Mouse (Mus musculus) heart, embryonic 14.5 days (tissue): Measurements from ENCODE around the gene Rps12. TPM values are rescaled to one million over a fixed set of nuclear protein-coding genes. Genes with fewer than 3 reads are reported as not detected.

Source experiments
- ATAC-seq: fragments of 200-750 bp; cut with Nextera tagmentation; 2 replicates; pipeline ENCODE4 v1.8.0; 2017; ENCODE audit warnings: low read depth, moderate TSS enrichment; ENCODE audit not compliant: insufficient number of reproducible peaks, insufficient read depth, low FRiP score
- H3K27ac ChIP-seq, 2 experiments: fragments of 200-500 bp in 1 of 2; fragments of 300-500 bp in 1 of 2; sonication (generic) in 1 of 2; replicated peaks in 1 of 2; 2 replicates each; pipeline ENCODE4 v1.5.1; 2012 to 2014; ENCODE audit warnings: low read depth in 2 of 2, low read length in 2 of 2, control low read depth in 1 of 2, mild to moderate bottlenecking in 1 of 2, mixed read lengths in 1 of 2; ENCODE audit not compliant: control insufficient read depth in 1 of 2, insufficient read depth in 1 of 2
- H3K27me3 ChIP-seq: fragments of 300-500 bp; sonication (generic); 2 replicates; pipeline ENCODE4 v1.6.1; 2014; ENCODE audit warnings: mild to moderate bottlenecking, low read length, control low read depth; ENCODE audit not compliant: control insufficient read depth, insufficient read depth
- H3K36me3 ChIP-seq: fragments of 300-500 bp; sonication (generic); 2 replicates; pipeline ENCODE4 v1.6.1; 2014; ENCODE audit warnings: mild to moderate bottlenecking, control low read depth, low read length, mixed read lengths; ENCODE audit not compliant: control insufficient read depth, insufficient read depth
- H3K4me1 ChIP-seq, 2 experiments: fragments of 200-500 bp in 1 of 2; fragments of 300-500 bp in 1 of 2; sonication (generic) in 1 of 2; 2 replicates each; pipeline ENCODE4 v1.6.1; 2012 to 2014; ENCODE audit warnings: low read length in 2 of 2, control low read depth in 1 of 2, mixed read lengths in 1 of 2; ENCODE audit not compliant: control insufficient read depth in 2 of 2, insufficient read depth in 2 of 2
- H3K4me2 ChIP-seq: fragments of 300-500 bp; sonication (generic); 2 replicates; pipeline ENCODE4 v1.6.1; 2014; ENCODE audit warnings: mild to moderate bottlenecking, low read length
- H3K4me3 ChIP-seq, 2 experiments: fragments of 200-500 bp in 1 of 2; fragments of 300-500 bp in 1 of 2; sonication (generic) in 1 of 2; 2 replicates each; pipeline ENCODE4 v1.5.1; 2012 to 2014; ENCODE audit warnings: low read length in 2 of 2, mild to moderate bottlenecking in 2 of 2, control low read depth in 1 of 2, low read depth in 1 of 2, moderate library complexity in 1 of 2; ENCODE audit not compliant: control insufficient read depth in 1 of 2, insufficient read depth in 1 of 2
- H3K9ac ChIP-seq: fragments of 300-500 bp; sonication (generic); 2 replicates; pipeline ENCODE4 v1.6.1; 2014; ENCODE audit warnings: mild to moderate bottlenecking, low read length
- H3K9me3 ChIP-seq: fragments of 300-500 bp; sonication (generic); 2 replicates; pipeline ENCODE4 v1.6.1; 2016; ENCODE audit warnings: low read length, control low read depth; ENCODE audit not compliant: control insufficient read depth
- WGBS: fragments of 180-500 bp; shearing (Covaris S2); extraction: QIAGEN DNeasy Blood & Tissue Kit; methylation state at CpG from one replicate; pipeline ENCODE4 v1.1.7; 2014; 5-methylcytosine and 5-hydroxymethylcytosine counted together
- polyA plus RNA-seq: library from polyadenylated mRNA; unstranded; fragments of >200 nt; fragmentation: Nextera tagmentation; extraction: Ambion mirVana; gene quantifications from 2 replicates; pipeline ENCODE4 v1.2.1, GENCODE M21; 2014

The Rps12 gene
- polyA plus RNA-seq, 1 experiment from 2014 or later = 122 TPM

DNA sequence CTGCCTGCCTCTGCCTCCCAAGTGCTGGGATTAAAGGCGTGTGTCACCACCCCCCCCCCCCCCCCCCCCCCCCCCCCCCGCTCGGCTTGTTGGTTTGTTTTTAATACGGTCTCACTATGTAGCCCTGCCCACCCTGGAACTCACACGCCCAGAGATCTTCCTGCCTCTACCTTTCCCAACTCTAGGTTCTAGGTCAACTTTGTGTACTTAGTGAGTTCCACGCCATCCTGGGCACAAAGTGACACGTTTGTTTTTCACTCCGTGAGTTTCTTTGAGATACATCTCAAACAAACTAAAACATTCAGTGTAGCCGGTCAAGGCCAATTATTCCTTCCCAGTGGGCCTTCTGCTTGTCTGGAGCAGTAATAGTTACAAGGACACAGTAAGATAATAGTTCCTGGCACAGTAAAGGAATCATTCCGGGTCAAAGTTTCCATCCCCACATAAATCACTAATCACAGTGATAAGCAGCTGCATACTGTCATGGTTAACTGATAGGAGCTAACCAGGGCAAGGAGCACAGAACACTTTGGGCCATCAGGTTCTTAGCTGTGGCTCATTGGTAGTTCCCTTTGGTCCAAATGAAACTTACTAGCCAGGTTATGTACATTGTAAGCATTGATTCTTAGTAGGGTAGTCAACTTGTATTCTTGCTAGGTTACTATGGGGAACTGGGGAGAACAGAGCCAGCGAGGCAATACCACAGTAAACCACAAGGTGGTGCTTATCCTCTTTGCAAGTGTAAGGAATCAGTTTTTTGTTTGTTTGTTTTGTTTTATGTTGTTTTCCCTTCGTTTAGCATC is 24.8 kb upstream of the Rps12 start:
- Histone ChIP-seq H3K4me2 (no peak overlapping the region), H3K4me1 (no peaks in the 10 kb centered on the region; a peak in 1 of 4 replicates), H3K9me3 (no peaks in the 10 kb centered on the region), H3K4me3 (no peak overlapping the region), H3K36me3 (peaks cover 15% of the 10 kb centered on the region; the same call in 1 of the 2 replicates), H3K9ac (no peak overlapping the region), H3K27ac (no peak overlapping the region), H3K27me3 (no peaks in the 10 kb centered on the region)
- no peak for ATAC-seq
- 67% methylated on average over 9 of the region's 12 CpGs for WGBS

DNA sequence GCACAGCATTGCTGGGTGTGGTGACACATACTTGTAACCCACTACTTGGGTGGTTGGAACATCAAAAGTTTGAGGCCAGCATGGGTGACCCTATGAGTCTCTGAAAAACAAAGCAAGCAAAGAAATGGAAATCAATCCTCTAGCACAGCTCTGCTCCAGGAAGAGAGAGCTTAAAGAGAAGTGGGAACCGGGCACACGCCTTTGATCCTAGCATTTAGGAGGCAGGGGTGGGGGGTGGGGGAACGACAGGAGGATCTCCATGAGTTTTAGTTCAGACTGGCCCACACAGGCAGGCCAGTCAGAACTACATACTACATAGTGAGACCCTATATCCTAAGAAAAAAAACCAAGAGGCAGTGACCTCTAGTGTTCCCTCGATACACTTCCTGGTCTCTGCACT is 19.1 kb upstream of the Rps12 start:
- 37% methylated on average over 4 of the region's 4 CpGs for WGBS
- H3K9me3 ChIP-seq = no peaks in the 10 kb centered on the region
- no peak overlapping the region for H3K4me2 ChIP-seq
- no peak overlapping the region for H3K9ac ChIP-seq
- H3K36me3 ChIP-seq = peaks cover 56% of the 10 kb centered on the region
- no peak overlapping the region for H3K27ac ChIP-seq
- H3K4me3 ChIP-seq = no peak overlapping the region
- no peak for ATAC-seq
- no peaks in the 10 kb centered on the region for H3K27me3 ChIP-seq
- H3K4me1 ChIP-seq = no peaks in the 10 kb centered on the region

DNA sequence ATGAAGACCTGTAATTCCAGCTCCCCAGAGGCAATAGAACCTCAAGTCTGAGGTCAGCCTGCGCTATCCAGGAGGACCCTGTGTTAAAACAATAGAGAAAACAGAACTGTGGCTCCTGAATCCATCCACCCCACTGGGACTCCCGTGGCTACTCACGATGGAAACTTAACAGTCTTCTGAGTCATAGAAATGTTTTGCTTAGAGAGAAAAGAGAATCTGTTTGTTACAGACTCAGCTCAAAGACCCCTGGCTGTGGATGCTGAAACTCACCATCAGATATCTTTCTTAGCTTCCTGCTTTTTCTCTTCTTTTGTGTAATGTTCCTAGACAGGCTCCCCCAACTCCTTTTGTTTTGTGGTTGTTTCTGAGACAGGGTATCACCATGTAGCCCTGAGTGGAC is 17.6 kb upstream of the Rps12 start:
- no peak overlapping the region for H3K9ac ChIP-seq
- no peak for ATAC-seq
- no peaks in the 10 kb centered on the region for H3K27me3 ChIP-seq
- H3K4me2 ChIP-seq = no peak overlapping the region
- H3K27ac ChIP-seq = no peak overlapping the region
- H3K4me1 ChIP-seq = no peaks in the 10 kb centered on the region
- peaks cover 63% of the 10 kb centered on the region for H3K36me3 ChIP-seq
- 73% methylated on average over 3 of the region's 3 CpGs for WGBS
- no peak overlapping the region for H3K4me3 ChIP-seq
- no peaks in the 10 kb centered on the region for H3K9me3 ChIP-seq

DNA sequence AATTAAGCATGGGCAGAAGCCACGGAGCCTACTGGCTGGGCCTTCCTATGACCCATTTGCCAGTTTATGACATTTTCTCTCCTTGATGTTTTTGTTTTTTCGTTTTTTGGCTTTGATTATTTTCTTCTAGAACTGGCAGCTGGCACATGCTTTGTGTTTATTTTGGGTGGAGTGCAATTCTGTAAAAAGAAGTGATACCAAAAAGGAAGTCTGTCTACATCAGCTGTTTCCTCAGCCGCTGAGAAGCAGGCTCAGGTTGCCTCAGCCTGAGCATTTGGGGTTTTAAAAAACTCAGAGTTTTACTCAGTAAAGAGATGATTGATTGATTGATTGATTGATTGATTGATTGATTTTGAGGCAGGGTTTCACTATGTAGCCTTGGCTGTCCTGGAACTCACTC is 15.8 kb upstream of the Rps12 start:
- H3K27ac ChIP-seq = no peak overlapping the region
- no peaks in the 10 kb centered on the region for H3K9me3 ChIP-seq
- H3K4me2 ChIP-seq = no peak overlapping the region
- 55% methylated on average over 3 of the region's 3 CpGs for WGBS
- H3K9ac ChIP-seq = no peak overlapping the region
- H3K27me3 ChIP-seq = no peaks in the 10 kb centered on the region
- H3K4me1 ChIP-seq = peaks cover 0 to 4% of the 10 kb centered on the region in 2 experiments; a peak in 1 of 4 replicates
- H3K4me3 ChIP-seq = no peak overlapping the region
- ATAC-seq = no peak
- H3K36me3 ChIP-seq = peaks cover 55% of the 10 kb centered on the region

DNA sequence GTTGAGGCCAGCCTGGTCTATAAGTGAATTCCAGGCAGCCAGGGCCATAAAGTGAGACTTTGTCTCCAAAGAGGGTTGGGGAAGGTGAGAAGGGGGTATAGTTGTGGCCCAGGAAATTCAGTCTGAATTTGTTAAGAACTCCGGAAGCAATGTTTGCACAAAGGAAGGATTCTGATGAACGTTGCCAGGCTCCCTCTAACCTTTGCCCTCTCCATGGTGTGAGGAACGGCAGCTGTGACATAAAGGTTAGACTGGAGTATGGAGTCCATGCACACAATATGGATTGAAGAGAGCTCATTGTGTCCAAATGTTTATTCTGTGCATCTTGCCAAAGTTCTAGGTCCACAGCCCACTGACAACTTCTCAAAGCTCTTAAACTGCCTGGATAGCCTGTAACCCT is 12.9 kb upstream of the Rps12 start:
- H3K36me3 ChIP-seq = peaks cover 37% of the 10 kb centered on the region
- H3K4me3 ChIP-seq = no peak overlapping the region
- H3K4me2 ChIP-seq = no peak overlapping the region
- 64% methylated on average over 3 of the region's 3 CpGs for WGBS
- no peaks in the 10 kb centered on the region for H3K9me3 ChIP-seq
- H3K9ac ChIP-seq = no peak overlapping the region
- H3K4me1 ChIP-seq = peaks cover 2 to 4% of the 10 kb centered on the region in 2 experiments; a peak in 2 of 4 replicates
- no peaks in the 10 kb centered on the region for H3K27me3 ChIP-seq
- no peak overlapping the region for H3K27ac ChIP-seq
- ATAC-seq = no peak

DNA sequence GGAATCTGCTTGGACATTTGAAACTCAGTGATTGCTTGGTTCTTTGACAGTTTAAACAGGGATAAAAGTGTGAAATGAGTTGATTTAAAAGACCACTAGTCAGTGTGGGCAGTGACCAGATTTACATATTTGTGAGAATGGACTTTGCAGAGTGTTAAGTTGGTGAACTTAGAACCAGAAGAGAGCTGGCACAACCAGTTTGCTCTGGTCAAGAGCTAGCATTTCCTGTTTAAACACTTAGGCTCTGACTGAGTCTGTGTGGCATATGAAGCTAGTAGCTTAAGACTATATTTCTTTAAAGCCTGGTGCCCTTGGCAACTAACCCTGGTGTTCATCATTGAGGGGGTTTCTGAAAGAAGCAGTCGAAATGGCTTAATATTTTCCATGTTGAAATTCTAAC is 11.1 kb upstream of the Rps12 start:
- H3K4me3 ChIP-seq = no peak overlapping the region; a peak in 1 of 4 replicates
- H3K9me3 ChIP-seq = no peaks in the 10 kb centered on the region
- no peaks in the 10 kb centered on the region for H3K27me3 ChIP-seq
- H3K9ac ChIP-seq = no peak overlapping the region
- H3K36me3 ChIP-seq = peaks cover 23% of the 10 kb centered on the region
- H3K4me2 ChIP-seq = no peak overlapping the region
- H3K27ac ChIP-seq = no peak overlapping the region
- no peak for ATAC-seq
- WGBS = 82% methylated on average over 1 of the region's 1 CpGs
- peaks cover 2 to 4% of the 10 kb centered on the region in 2 experiments; a peak in 2 of 4 replicates for H3K4me1 ChIP-seq

DNA sequence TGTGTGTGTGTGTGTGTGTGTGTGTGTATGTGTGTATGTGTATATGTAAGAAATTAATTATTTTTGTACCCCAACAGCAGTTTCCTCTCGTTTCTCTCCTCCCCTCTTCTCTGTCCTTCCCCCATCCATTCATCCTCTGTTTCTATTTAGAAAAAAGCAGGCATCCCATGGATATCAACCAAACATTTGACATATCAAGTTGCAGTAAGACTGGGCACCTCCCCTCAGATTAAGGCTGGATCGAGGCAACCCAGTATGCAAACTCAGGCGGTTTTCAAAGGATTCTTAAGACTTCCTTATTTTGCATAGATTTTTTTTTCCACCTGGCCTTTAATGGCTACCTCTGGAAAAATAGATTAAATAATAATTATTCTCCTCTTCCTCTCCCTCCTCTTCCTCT is 10.5 kb upstream of the Rps12 start:
- H3K27me3 ChIP-seq = no peaks in the 10 kb centered on the region
- H3K4me3 ChIP-seq = peak overlapping the region in 1 of 2 experiments; percentile 48; a peak in 2 of 4 replicates
- 43% methylated on average over 3 of the region's 3 CpGs for WGBS
- H3K36me3 ChIP-seq = peaks cover 21% of the 10 kb centered on the region
- H3K4me2 ChIP-seq = peak overlapping the region; percentile 68
- H3K9me3 ChIP-seq = no peaks in the 10 kb centered on the region
- peaks cover 2 to 4% of the 10 kb centered on the region in 2 experiments; a peak in 2 of 4 replicates for H3K4me1 ChIP-seq
- no peak for ATAC-seq
- no peak overlapping the region for H3K27ac ChIP-seq
- H3K9ac ChIP-seq = peak overlapping the region; percentile 72; the same call in 1 of the 2 replicates
